Mouse (Mus musculus): ENCODE measurements around the gene Pou6f1. TPM values are rescaled to one million over a fixed set of nuclear protein-coding genes. Genes with fewer than 3 reads are reported as not detected.
A peak's percentile ranks its signal among the peaks of the same experiment; 100 is the strongest.

The Pou6f1 gene
- polyA plus RNA-seq, 1 experiment: 38.2 TPM

DNA sequence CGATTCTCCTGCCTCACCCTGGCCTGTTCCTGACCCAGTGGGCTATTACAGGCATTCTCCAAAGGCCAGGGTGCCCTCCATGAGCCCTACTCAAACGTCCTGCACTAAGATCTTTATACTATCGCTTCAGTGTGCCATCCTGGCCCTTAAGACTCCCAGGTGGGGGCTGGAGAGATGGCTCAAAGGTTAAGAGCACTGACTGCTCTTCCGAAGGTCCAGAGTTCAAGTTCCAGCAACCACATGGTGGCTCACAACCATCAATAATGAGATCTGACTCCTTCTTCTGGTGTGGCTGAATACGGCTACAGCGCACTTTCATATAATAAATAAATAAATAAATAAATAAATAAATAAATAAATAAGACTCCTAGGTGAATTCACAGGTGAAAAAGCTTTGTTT, 7.0 kb downstream of the Pou6f1 start:
- Histone ChIP-seq H3K27ac (ENCODE audit: control insufficient read depth, insufficient read depth, low read depth, low read length) (no peak overlapping the region), H3K4me1 (ENCODE audit: control insufficient read depth, insufficient read depth, low read length) (no peaks in the 10 kb centered on the region), H3K36me3 (ENCODE audit: control insufficient read depth, insufficient read depth, low read length) (no peaks in the 10 kb centered on the region), H3K4me3 (ENCODE audit: control insufficient read depth, low read depth, low read length) (no peak overlapping the region), H3K27me3 (ENCODE audit: control insufficient read depth, insufficient read depth, low read length) (no peaks in the 10 kb centered on the region)
- TF ChIP-seq CTCF (IDR thresholded peaks at IDR 0.05; ENCODE audit: control insufficient read depth, insufficient read depth, insufficient replicate concordance, low read depth, low read length) (no peak), POLR2A (IDR thresholded peaks at IDR 0.05; ENCODE audit: control insufficient read depth, low read depth, low read length) (no peak)

DNA sequence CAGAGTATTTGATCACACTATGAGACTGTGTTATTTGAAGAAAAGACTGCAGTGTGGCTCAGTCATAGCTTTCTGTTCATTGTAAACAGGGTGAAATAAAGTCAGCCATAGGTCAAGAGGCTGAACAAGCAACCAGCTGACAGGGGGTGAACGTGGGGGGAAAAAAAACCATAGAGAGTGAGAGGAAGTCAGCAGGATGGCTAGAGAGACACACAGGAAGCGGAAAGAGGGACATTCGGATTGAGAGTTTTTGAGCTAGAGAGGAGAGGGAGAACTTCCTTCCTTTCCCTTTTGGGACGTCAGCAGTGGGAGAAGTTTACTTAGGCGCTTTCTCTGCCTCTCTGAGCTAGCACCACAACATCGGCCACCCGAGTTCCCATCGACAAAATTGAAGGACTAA, 9.3 kb downstream of the Pou6f1 start:
- no peak overlapping the region for H3K4me3 ChIP-seq (ENCODE audit: control insufficient read depth, low read depth, low read length)
- no peak for TF ChIP-seq POLR2A (IDR thresholded peaks at IDR 0.05; ENCODE audit: control insufficient read depth, low read depth, low read length)
- TF ChIP-seq CTCF (IDR thresholded peaks at IDR 0.05; ENCODE audit: control insufficient read depth, insufficient read depth, insufficient replicate concordance, low read depth, low read length): no peak
- no peaks in the 10 kb centered on the region for H3K36me3 ChIP-seq (ENCODE audit: control insufficient read depth, insufficient read depth, low read length)
- H3K27ac ChIP-seq (ENCODE audit: control insufficient read depth, insufficient read depth, low read depth, low read length): no peak overlapping the region
- no peaks in the 10 kb centered on the region for H3K4me1 ChIP-seq (ENCODE audit: control insufficient read depth, insufficient read depth, low read length)
- no peaks in the 10 kb centered on the region for H3K27me3 ChIP-seq (ENCODE audit: control insufficient read depth, insufficient read depth, low read length)

GRCm38 (mm10) chr15:100588297-100588696, 11.5 kb downstream of the Pou6f1 start:
- no peak for TF ChIP-seq POLR2A (IDR thresholded peaks at IDR 0.05; ENCODE audit: control insufficient read depth, low read depth, low read length)
- no peak for TF ChIP-seq CTCF (IDR thresholded peaks at IDR 0.05; ENCODE audit: control insufficient read depth, insufficient read depth, insufficient replicate concordance, low read depth, low read length)
- no peak overlapping the region for H3K27ac ChIP-seq (ENCODE audit: control insufficient read depth, insufficient read depth, low read depth, low read length)
- no peak overlapping the region for H3K4me3 ChIP-seq (ENCODE audit: control insufficient read depth, low read depth, low read length)
- H3K4me1 ChIP-seq (ENCODE audit: control insufficient read depth, insufficient read depth, low read length): no peaks in the 10 kb centered on the region
- no peaks in the 10 kb centered on the region for H3K27me3 ChIP-seq (ENCODE audit: control insufficient read depth, insufficient read depth, low read length)
- H3K36me3 ChIP-seq (ENCODE audit: control insufficient read depth, insufficient read depth, low read length): no peaks in the 10 kb centered on the region

- no peaks in the 10 kb centered on the region for H3K4me1 ChIP-seq (ENCODE audit: control insufficient read depth, insufficient read depth, low read length)
- H3K27me3 ChIP-seq (ENCODE audit: control insufficient read depth, insufficient read depth, low read length): no peaks in the 10 kb centered on the region
- no peak for TF ChIP-seq CTCF (IDR thresholded peaks at IDR 0.05; ENCODE audit: control insufficient read depth, insufficient read depth, insufficient replicate concordance, low read depth, low read length)
- no peak for TF ChIP-seq POLR2A (IDR thresholded peaks at IDR 0.05; ENCODE audit: control insufficient read depth, low read depth, low read length)
- H3K27ac ChIP-seq (ENCODE audit: control insufficient read depth, insufficient read depth, low read depth, low read length): no peak overlapping the region
- H3K36me3 ChIP-seq (ENCODE audit: control insufficient read depth, insufficient read depth, low read length): no peaks in the 10 kb centered on the region
- H3K4me3 ChIP-seq (ENCODE audit: control insufficient read depth, low read depth, low read length): no peak overlapping the region
Measured at GRCm38 (mm10) chr15:100587166-100587565, 12.6 kb downstream of the Pou6f1 start.

DNA sequence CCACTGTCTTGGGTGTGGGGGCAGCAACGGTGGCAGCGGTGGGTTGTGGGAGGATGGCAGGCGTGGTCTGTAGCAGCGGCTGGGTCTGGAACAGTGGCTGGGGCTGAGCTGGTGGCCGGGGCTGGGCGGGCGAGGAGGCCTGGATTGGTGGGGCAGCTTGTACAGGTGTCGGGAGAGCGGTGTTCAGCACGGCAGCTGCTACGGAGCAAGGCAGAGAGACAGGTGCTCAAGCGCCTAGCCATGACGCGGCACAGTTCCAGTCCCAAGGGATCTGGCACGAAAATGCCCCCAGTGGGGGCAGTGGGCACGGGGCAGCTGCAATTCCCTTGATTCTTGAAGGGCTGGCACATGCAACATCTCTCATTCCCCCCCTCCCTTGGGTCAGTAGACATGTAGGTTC, 13.9 kb downstream of the Pou6f1 start:
- Histone ChIP-seq H3K4me3 (ENCODE audit: control insufficient read depth, low read depth, low read length) (no peak overlapping the region), H3K27ac (ENCODE audit: control insufficient read depth, insufficient read depth, low read depth, low read length) (no peak overlapping the region), H3K36me3 (ENCODE audit: control insufficient read depth, insufficient read depth, low read length) (no peaks in the 10 kb centered on the region), H3K27me3 (ENCODE audit: control insufficient read depth, insufficient read depth, low read length) (no peaks in the 10 kb centered on the region), H3K4me1 (ENCODE audit: control insufficient read depth, insufficient read depth, low read length) (peaks cover 2% of the 10 kb centered on the region; the same call in 1 of the 2 replicates)
- TF ChIP-seq POLR2A (IDR thresholded peaks at IDR 0.05; ENCODE audit: control insufficient read depth, low read depth, low read length) (no peak), CTCF (IDR thresholded peaks at IDR 0.05; ENCODE audit: control insufficient read depth, insufficient read depth, insufficient replicate concordance, low read depth, low read length) (no peak)

DNA sequence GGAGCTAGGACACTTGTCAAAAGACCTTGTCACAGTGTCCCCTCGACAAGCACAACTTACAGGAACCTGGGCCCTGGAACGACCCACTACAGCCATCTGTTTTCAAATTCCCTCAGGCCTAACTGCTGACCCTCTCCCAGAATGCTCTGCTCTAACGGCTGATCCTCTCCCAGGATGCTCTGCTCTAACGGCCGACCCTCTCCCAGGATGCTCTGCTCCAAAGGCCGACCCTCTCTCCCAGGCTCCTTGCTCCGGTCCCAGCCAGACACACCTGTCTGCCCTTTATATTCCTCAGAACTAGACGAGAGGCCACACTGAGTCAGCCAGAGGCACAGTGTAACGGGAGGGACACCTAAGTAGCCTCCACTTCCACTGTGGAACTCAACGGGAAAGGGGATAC, 19.7 kb downstream of the Pou6f1 start:
- TF ChIP-seq POLR2A (IDR thresholded peaks at IDR 0.05; ENCODE audit: control insufficient read depth, low read depth, low read length) (peak; percentile 96), CTCF (IDR thresholded peaks at IDR 0.05; ENCODE audit: control insufficient read depth, insufficient read depth, insufficient replicate concordance, low read depth, low read length) (no peak)
- H3K4me3 ChIP-seq (ENCODE audit: control insufficient read depth, low read depth, low read length): peak overlapping the region; percentile 90
- H3K4me1 ChIP-seq (ENCODE audit: control insufficient read depth, insufficient read depth, low read length): peaks cover 5% of the 10 kb centered on the region; the same call in 1 of the 2 replicates
- no peaks in the 10 kb centered on the region for H3K27me3 ChIP-seq (ENCODE audit: control insufficient read depth, insufficient read depth, low read length)
- peak overlapping the region; percentile 95 for H3K27ac ChIP-seq (ENCODE audit: control insufficient read depth, insufficient read depth, low read depth, low read length)
- H3K36me3 ChIP-seq (ENCODE audit: control insufficient read depth, insufficient read depth, low read length): peaks cover 5% of the 10 kb centered on the region

DNA sequence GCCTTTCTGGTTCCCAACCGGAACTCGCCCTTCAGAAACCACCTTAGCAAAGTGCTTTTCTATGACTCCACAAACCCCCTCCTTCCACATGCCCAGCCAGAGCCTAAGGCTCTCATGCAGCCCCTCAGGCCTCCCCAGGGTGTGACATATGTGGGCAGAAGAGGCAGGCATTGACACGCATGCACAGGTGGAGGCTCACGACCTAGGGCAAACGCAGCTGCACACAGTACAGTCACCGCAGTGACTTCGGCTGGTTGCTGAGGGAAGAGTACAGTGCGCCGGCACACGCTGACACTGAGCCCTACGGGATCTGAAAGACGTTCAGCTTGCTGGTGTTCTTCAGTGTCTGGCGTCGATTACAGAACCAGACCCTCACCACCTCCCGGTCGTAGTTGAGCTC, 21.8 kb downstream of the Pou6f1 start:
- Histone ChIP-seq H3K4me3 (ENCODE audit: control insufficient read depth, low read depth, low read length) (peak overlapping the region; percentile 65), H3K27ac (ENCODE audit: control insufficient read depth, insufficient read depth, low read depth, low read length) (0 out of 2 replicates have a peak overlapping the region, but pooled peaks have one; percentile 26), H3K4me1 (ENCODE audit: control insufficient read depth, insufficient read depth, low read length) (peaks cover 5% of the 10 kb centered on the region; the same call in 1 of the 2 replicates), H3K36me3 (ENCODE audit: control insufficient read depth, insufficient read depth, low read length) (peaks cover 5% of the 10 kb centered on the region), H3K27me3 (ENCODE audit: control insufficient read depth, insufficient read depth, low read length) (no peaks in the 10 kb centered on the region)
- TF ChIP-seq POLR2A (IDR thresholded peaks at IDR 0.05; ENCODE audit: control insufficient read depth, low read depth, low read length) (peak; percentile 45; the same call in 1 of the 2 replicates), CTCF (IDR thresholded peaks at IDR 0.05; ENCODE audit: control insufficient read depth, insufficient read depth, insufficient replicate concordance, low read depth, low read length) (no peak)

DNA sequence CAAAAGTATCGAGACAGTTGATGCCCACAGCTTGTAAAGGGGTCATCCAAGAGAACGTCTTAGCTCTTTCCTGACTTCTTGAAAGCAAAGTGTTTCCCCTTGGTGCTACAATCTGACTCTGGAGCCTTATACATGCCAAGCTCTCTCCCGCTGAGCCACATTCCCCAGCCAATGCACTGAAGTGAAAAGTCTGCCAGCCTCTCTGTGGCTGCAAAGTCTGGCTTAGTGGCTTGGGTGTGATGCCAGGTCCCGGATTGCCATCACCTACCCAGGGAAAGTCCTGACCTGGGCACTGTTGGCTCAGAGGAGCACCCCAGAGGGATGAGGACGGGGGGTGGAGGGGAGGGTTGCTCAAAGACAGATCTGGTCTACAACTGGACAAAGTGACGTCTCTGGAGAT, 23.0 kb downstream of the Pou6f1 start:
- peaks cover 5% of the 10 kb centered on the region; the same call in 1 of the 2 replicates for H3K4me1 ChIP-seq (ENCODE audit: control insufficient read depth, insufficient read depth, low read length)
- TF ChIP-seq CTCF (IDR thresholded peaks at IDR 0.05; ENCODE audit: control insufficient read depth, insufficient read depth, insufficient replicate concordance, low read depth, low read length) (no peak), POLR2A (IDR thresholded peaks at IDR 0.05; ENCODE audit: control insufficient read depth, low read depth, low read length) (no peak)
- H3K4me3 ChIP-seq (ENCODE audit: control insufficient read depth, low read depth, low read length): no peak overlapping the region
- no peaks in the 10 kb centered on the region for H3K27me3 ChIP-seq (ENCODE audit: control insufficient read depth, insufficient read depth, low read length)
- H3K27ac ChIP-seq (ENCODE audit: control insufficient read depth, insufficient read depth, low read depth, low read length): no peak overlapping the region
- H3K36me3 ChIP-seq (ENCODE audit: control insufficient read depth, insufficient read depth, low read length): peaks cover 5% of the 10 kb centered on the region
